Mouse (Mus musculus): Measurements from ENCODE around the gene Rab3gap2. TPM values are rescaled to one million over a fixed set of nuclear protein-coding genes. Genes with fewer than 3 reads are reported as not detected.

Gene Rab3gap2
- polyA plus RNA-seq, 1 experiment from 2014 or later = 26.4 TPM

DNA sequence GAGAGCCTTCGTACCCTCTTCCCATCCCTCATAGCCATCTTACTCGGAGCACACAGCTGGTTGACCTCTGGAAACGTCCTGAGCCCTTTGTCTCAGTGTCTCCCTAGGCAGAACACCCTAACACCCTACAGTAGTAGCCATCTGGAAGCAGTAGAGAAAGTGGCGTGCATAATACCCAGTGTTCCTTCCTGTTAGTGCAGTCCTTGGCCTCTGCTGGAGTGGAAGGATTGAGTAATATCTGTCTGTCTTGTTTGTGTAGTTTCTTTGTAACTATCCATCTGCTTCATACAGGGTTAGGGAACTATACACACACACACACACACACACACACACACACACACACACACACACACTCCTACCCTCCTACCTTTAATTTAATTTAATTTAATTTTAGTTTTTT lies 64.8 kb downstream of the Rab3gap2 start:
- H3K27ac ChIP-seq (ENCODE audit: low read depth, low read length) = no peak overlapping the region
- H3K27me3 ChIP-seq (replicated peaks; ENCODE audit: control insufficient read depth, insufficient read depth, low read length) = no peaks in the 10 kb centered on the region
- no peak overlapping the region for H3K4me3 ChIP-seq (ENCODE audit: low read depth, low read length)
- no peak overlapping the region for H3K9ac ChIP-seq (ENCODE audit: low read depth, low read length)
- no peak for DNase-seq (ENCODE audit: low spot score)
- no peaks in the 10 kb centered on the region for H3K4me1 ChIP-seq (replicated peaks; ENCODE audit: control insufficient read depth, insufficient read depth, low read length)
- H3K36me3 ChIP-seq (ENCODE audit: control insufficient read depth, insufficient read depth, low read length) = peaks cover 34% of the 10 kb centered on the region
- ATAC-seq (replicated peaks; ENCODE audit: low FRiP score) = no peak
- no peaks in the 10 kb centered on the region for H3K9me3 ChIP-seq (ENCODE audit: control insufficient read depth, low read length)
- 82% methylated on average over 4 of the region's 4 CpGs for WGBS
- H3K4me2 ChIP-seq = no peak overlapping the region

GRCm38 (mm10) chr1:185270403-185271097 lies 66.6 kb downstream of the Rab3gap2 start:
- no peaks in the 10 kb centered on the region for H3K4me1 ChIP-seq (replicated peaks; ENCODE audit: control insufficient read depth, insufficient read depth, low read length)
- DNase-seq (ENCODE audit: low spot score) = no peak
- no peaks in the 10 kb centered on the region for H3K27me3 ChIP-seq (replicated peaks; ENCODE audit: control insufficient read depth, insufficient read depth, low read length)
- no peak overlapping the region for H3K27ac ChIP-seq (ENCODE audit: low read depth, low read length)
- no peaks in the 10 kb centered on the region for H3K9me3 ChIP-seq (ENCODE audit: control insufficient read depth, low read length)
- H3K4me3 ChIP-seq (ENCODE audit: low read depth, low read length) = no peak overlapping the region
- WGBS = 90% methylated on average over 8 of the region's 8 CpGs
- H3K4me2 ChIP-seq = no peak overlapping the region
- H3K36me3 ChIP-seq (ENCODE audit: control insufficient read depth, insufficient read depth, low read length) = peaks cover 31% of the 10 kb centered on the region
- ATAC-seq (replicated peaks; ENCODE audit: low FRiP score) = 0 out of 2 replicates have a peak, but pooled peaks have one; percentile 36
- no peak overlapping the region for H3K9ac ChIP-seq (ENCODE audit: low read depth, low read length)

GRCm38 (mm10) chr1:185271373-185271772 lies 67.5 kb downstream of the Rab3gap2 start:
- peaks cover 27% of the 10 kb centered on the region for H3K36me3 ChIP-seq (ENCODE audit: control insufficient read depth, insufficient read depth, low read length)
- H3K4me2 ChIP-seq = no peak overlapping the region
- H3K27me3 ChIP-seq (replicated peaks; ENCODE audit: control insufficient read depth, insufficient read depth, low read length) = no peaks in the 10 kb centered on the region
- no peak overlapping the region for H3K4me3 ChIP-seq (ENCODE audit: low read depth, low read length)
- H3K9me3 ChIP-seq (ENCODE audit: control insufficient read depth, low read length) = no peaks in the 10 kb centered on the region
- no peak for ATAC-seq (replicated peaks; ENCODE audit: low FRiP score)
- no peaks in the 10 kb centered on the region for H3K4me1 ChIP-seq (replicated peaks; ENCODE audit: control insufficient read depth, insufficient read depth, low read length)
- WGBS = 96% methylated on average over 9 of the region's 9 CpGs
- no peak overlapping the region for H3K27ac ChIP-seq (ENCODE audit: low read depth, low read length)
- no peak overlapping the region for H3K9ac ChIP-seq (ENCODE audit: low read depth, low read length)
- DNase-seq (ENCODE audit: low spot score) = no peak

GRCm38 (mm10) chr1:185274819-185275545 lies 71.1 kb downstream of the Rab3gap2 start:
- DNase-seq (ENCODE audit: low spot score) = no peak

DNA sequence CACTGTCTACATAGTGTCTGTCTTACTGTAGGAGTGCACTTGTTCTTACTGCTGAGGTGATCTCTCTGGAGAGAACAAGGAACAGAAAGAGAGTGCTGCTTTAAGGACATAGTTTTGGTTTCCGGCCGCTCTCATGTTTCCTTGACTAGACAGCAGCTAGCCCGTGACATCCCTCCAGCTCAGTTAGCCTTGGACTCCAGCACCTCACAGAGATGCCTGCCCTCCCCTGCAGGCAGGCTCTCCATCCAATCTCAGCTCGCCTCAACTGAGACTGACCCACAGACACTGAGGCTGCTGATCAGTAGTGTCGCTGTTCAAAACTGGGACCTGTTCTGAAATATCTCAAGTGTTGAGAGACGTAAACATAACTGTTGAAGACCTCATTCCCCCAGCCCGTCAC lies 72.1 kb downstream of the Rab3gap2 start:
- H3K27me3 ChIP-seq (replicated peaks; ENCODE audit: control insufficient read depth, insufficient read depth, low read length) = no peaks in the 10 kb centered on the region
- peaks cover 46% of the 10 kb centered on the region for H3K36me3 ChIP-seq (ENCODE audit: control insufficient read depth, insufficient read depth, low read length)
- no peaks in the 10 kb centered on the region for H3K4me1 ChIP-seq (replicated peaks; ENCODE audit: control insufficient read depth, insufficient read depth, low read length)
- WGBS = 94% methylated on average over 7 of the region's 7 CpGs
- no peak for DNase-seq (ENCODE audit: low spot score)
- no peak overlapping the region for H3K9ac ChIP-seq (ENCODE audit: low read depth, low read length)
- no peak overlapping the region for H3K4me3 ChIP-seq (ENCODE audit: low read depth, low read length)
- H3K9me3 ChIP-seq (ENCODE audit: control insufficient read depth, low read length) = no peaks in the 10 kb centered on the region
- H3K4me2 ChIP-seq = no peak overlapping the region
- H3K27ac ChIP-seq (ENCODE audit: low read depth, low read length) = no peak overlapping the region
- no peak for ATAC-seq (replicated peaks; ENCODE audit: low FRiP score)

More at GRCm38 (mm10) chr1:185274819-185275545, 71.1 kb downstream of the Rab3gap2 start:
- no peak overlapping the region for H3K4me3 ChIP-seq (ENCODE audit: low read depth, low read length)
- ATAC-seq (replicated peaks; ENCODE audit: low FRiP score) = no peak
- H3K27me3 ChIP-seq (replicated peaks; ENCODE audit: control insufficient read depth, insufficient read depth, low read length) = no peaks in the 10 kb centered on the region
- H3K27ac ChIP-seq (ENCODE audit: low read depth, low read length) = no peak overlapping the region
- no peak overlapping the region for H3K9ac ChIP-seq (ENCODE audit: low read depth, low read length)
- no peaks in the 10 kb centered on the region for H3K4me1 ChIP-seq (replicated peaks; ENCODE audit: control insufficient read depth, insufficient read depth, low read length)
- no peak overlapping the region for H3K4me2 ChIP-seq
- no peaks in the 10 kb centered on the region for H3K9me3 ChIP-seq (ENCODE audit: control insufficient read depth, low read length)
- H3K36me3 ChIP-seq (ENCODE audit: control insufficient read depth, insufficient read depth, low read length) = peaks cover 44% of the 10 kb centered on the region
- WGBS = 79% methylated on average over 5 of the region's 5 CpGs

DNA sequence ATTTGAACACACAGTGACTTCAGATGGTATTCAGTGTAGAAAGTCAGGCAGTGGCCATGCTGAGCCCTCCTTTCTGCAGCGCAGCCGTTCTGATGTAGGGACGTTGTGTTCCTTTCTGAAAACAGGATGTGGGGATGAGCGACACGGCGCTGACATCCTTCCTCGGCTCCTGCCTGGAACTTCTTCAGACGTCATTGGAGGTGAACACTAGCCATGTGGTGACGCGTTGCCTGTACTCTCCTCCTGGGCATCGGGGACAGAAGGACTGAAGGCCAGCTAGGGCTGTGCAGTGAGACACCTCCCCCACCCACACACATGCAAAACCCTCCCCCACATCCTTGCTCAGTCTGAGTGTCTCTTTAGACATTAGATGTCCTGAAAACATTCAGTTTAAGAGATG lies 73.1 kb downstream of the Rab3gap2 start:
- Histone ChIP-seq H3K4me3 (ENCODE audit: low read depth, low read length) (no peak overlapping the region), H3K27me3 (replicated peaks; ENCODE audit: control insufficient read depth, insufficient read depth, low read length) (no peaks in the 10 kb centered on the region), H3K4me2 (no peak overlapping the region), H3K27ac (ENCODE audit: low read depth, low read length) (no peak overlapping the region), H3K9ac (ENCODE audit: low read depth, low read length) (no peak overlapping the region), H3K36me3 (ENCODE audit: control insufficient read depth, insufficient read depth, low read length) (peaks cover 38% of the 10 kb centered on the region), H3K9me3 (ENCODE audit: control insufficient read depth, low read length) (no peaks in the 10 kb centered on the region), H3K4me1 (replicated peaks; ENCODE audit: control insufficient read depth, insufficient read depth, low read length) (no peaks in the 10 kb centered on the region)
- 78% methylated on average over 11 of the region's 11 CpGs for WGBS
- ATAC-seq (replicated peaks; ENCODE audit: low FRiP score) (0 out of 2 replicates have a peak, but pooled peaks have one; percentile 23), DNase-seq (ENCODE audit: low spot score) (no peak)

DNA sequence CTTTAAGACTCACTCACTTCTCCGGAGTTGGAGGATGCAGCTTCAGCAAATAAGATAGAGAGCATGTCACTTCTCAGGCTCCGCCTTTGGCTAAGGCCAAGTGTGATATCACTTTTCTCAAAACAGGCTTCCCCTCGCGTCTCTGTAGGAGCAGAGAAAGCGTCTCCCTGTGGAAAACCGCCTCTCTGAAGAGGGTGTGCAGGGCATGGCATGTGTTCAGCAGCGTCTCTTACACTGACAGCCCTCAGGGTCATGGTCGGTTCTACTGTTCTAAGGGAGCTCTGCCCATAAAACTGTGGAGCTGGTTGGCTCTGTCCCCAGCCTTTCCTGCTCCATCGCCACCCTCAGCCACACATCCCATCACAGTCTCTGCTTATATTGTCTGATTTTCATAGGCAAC lies 75.4 kb downstream of the Rab3gap2 start:
- ATAC-seq (replicated peaks; ENCODE audit: low FRiP score) (no peak), DNase-seq (ENCODE audit: low spot score) (no peak)
- Histone ChIP-seq H3K9ac (ENCODE audit: low read depth, low read length) (no peak overlapping the region), H3K9me3 (ENCODE audit: control insufficient read depth, low read length) (no peaks in the 10 kb centered on the region), H3K4me3 (ENCODE audit: low read depth, low read length) (no peak overlapping the region), H3K36me3 (ENCODE audit: control insufficient read depth, insufficient read depth, low read length) (peaks cover 38% of the 10 kb centered on the region), H3K4me1 (replicated peaks; ENCODE audit: control insufficient read depth, insufficient read depth, low read length) (no peaks in the 10 kb centered on the region), H3K4me2 (no peak overlapping the region), H3K27ac (ENCODE audit: low read depth, low read length) (no peak overlapping the region), H3K27me3 (replicated peaks; ENCODE audit: control insufficient read depth, insufficient read depth, low read length) (no peaks in the 10 kb centered on the region)
- WGBS = 79% methylated on average over 9 of the region's 9 CpGs

DNA sequence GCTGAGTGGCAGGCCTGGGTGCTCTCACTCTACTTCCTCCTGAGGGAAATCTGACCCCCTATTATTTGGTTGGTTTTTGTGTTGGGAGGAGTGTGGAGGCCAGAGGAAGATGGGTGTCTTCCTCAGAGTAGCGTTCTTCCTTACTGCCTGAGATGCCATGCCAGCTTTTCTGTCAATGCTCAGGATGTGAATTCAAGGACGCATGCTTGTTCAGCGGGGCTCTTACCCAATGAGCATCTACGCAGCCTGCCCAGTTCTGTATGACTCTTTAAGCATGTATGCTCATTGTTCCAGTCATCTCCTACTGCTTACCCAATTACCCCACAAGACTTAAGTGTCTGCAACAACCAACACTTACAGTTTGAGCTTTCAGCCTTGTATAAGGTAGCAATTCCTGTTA lies 76.7 kb downstream of the Rab3gap2 start:
- Histone ChIP-seq H3K9ac (ENCODE audit: low read depth, low read length) (no peak overlapping the region), H3K27ac (ENCODE audit: low read depth, low read length) (no peak overlapping the region), H3K4me1 (replicated peaks; ENCODE audit: control insufficient read depth, insufficient read depth, low read length) (no peaks in the 10 kb centered on the region), H3K36me3 (ENCODE audit: control insufficient read depth, insufficient read depth, low read length) (peaks cover 43% of the 10 kb centered on the region), H3K9me3 (ENCODE audit: control insufficient read depth, low read length) (no peaks in the 10 kb centered on the region), H3K4me3 (ENCODE audit: low read depth, low read length) (no peak overlapping the region), H3K4me2 (no peak overlapping the region), H3K27me3 (replicated peaks; ENCODE audit: control insufficient read depth, insufficient read depth, low read length) (no peaks in the 10 kb centered on the region)
- ATAC-seq (replicated peaks; ENCODE audit: low FRiP score) (no peak), DNase-seq (ENCODE audit: low spot score) (no peak)
- 89% methylated on average over 4 of the region's 4 CpGs for WGBS

GRCm38 (mm10) chr1:185282846-185283245 lies 78.9 kb downstream of the Rab3gap2 start:
- WGBS = 90% methylated on average over 11 of the region's 11 CpGs
- ATAC-seq (replicated peaks; ENCODE audit: low FRiP score) = no peak
- H3K36me3 ChIP-seq (ENCODE audit: control insufficient read depth, insufficient read depth, low read length) = peaks cover 42% of the 10 kb centered on the region
- H3K4me1 ChIP-seq (replicated peaks; ENCODE audit: control insufficient read depth, insufficient read depth, low read length) = no peaks in the 10 kb centered on the region
- H3K9me3 ChIP-seq (ENCODE audit: control insufficient read depth, low read length) = no peaks in the 10 kb centered on the region
- DNase-seq (ENCODE audit: low spot score) = no peak
- no peak overlapping the region for H3K4me3 ChIP-seq (ENCODE audit: low read depth, low read length)
- no peaks in the 10 kb centered on the region for H3K27me3 ChIP-seq (replicated peaks; ENCODE audit: control insufficient read depth, insufficient read depth, low read length)
- H3K4me2 ChIP-seq = no peak overlapping the region
- H3K9ac ChIP-seq (ENCODE audit: low read depth, low read length) = no peak overlapping the region
- H3K27ac ChIP-seq (ENCODE audit: low read depth, low read length) = no peak overlapping the region

Data from liver, embryonic 11.5 days (tissue).